Mouse (Mus musculus) cerebellum, adult 2 months (tissue): ENCODE results near the gene Gm12184. TPM values are rescaled to one million over a fixed set of nuclear protein-coding genes. Genes with fewer than 3 reads are reported as not detected.
A peak's percentile ranks its signal among the peaks of the same experiment; 100 is the strongest.

Experiments
- DNase-seq, 2 experiments: peaks; one replicate each; pipeline ENCODE4 v3.0.0; 2021
- H3K27ac ChIP-seq: fragments of 200-500 bp; 2 replicates; pipeline ENCODE4 v1.5.1; 2012; ENCODE audit warnings: low read length, control low read depth, inconsistent platforms; ENCODE audit not compliant: insufficient read depth
- H3K27me3 ChIP-seq: fragments of 200-500 bp; 2 replicates; pipeline ENCODE4 v1.6.1; 2012; ENCODE audit warnings: inconsistent platforms, mild to moderate bottlenecking, low read length, moderate library complexity; ENCODE audit not compliant: control insufficient read depth, insufficient read depth
- H3K4me1 ChIP-seq: fragments of 200-500 bp; 2 replicates; pipeline ENCODE4 v1.6.1; 2011; ENCODE audit warnings: low read length; ENCODE audit not compliant: control insufficient read depth, insufficient read depth
- H3K4me3 ChIP-seq: fragments of 200-500 bp; replicated peaks from 2 replicates; pipeline ENCODE3; 2011; ENCODE audit warnings: mild to moderate bottlenecking, low read depth, low read length, control low read depth; ENCODE audit not compliant: insufficient read depth
- CTCF ChIP-seq: fragments of 200-500 bp; IDR thresholded peaks from 2 replicates; pipeline ENCODE4 v1.5.1; 2011; ENCODE audit warnings: low read depth, mild to moderate bottlenecking, control low read depth, low read length, moderate library complexity, borderline replicate concordance; ENCODE audit not compliant: insufficient read depth
- POLR2A ChIP-seq: fragments of 200-500 bp; IDR thresholded peaks from 2 replicates; pipeline ENCODE4 v1.6.1; 2011; ENCODE audit warnings: low read length, control low read depth, borderline replicate concordance; ENCODE audit not compliant: insufficient read depth
- WGBS: fragments of 180-500 bp; shearing (Covaris S2); methylation state at CpG from one replicate; pipeline ENCODE4 v1.1.7; 2018; 5-methylcytosine and 5-hydroxymethylcytosine counted together
- polyA plus RNA-seq: library from polyadenylated mRNA; depleted of rRNA; stranded (reverse); fragments of >200 nt; gene quantifications from 2 replicates; pipeline ENCODE4 v1.2.3, GENCODE M21; 2012

The Gm12184 gene
- polyA plus RNA-seq, 1 experiment = 30.1 TPM

GRCm38 (mm10) chr11:48843202-48843601 is 16.7 kb upstream of the Gm12184 start:
- TF ChIP-seq CTCF (no peak), POLR2A (no peak)
- DNase-seq = no peak
- no peaks in the 10 kb centered on the region for H3K27me3 ChIP-seq
- H3K4me1 ChIP-seq = no peaks in the 10 kb centered on the region
- 92% methylated on average over 11 of the region's 11 CpGs for WGBS
- no peak overlapping the region for H3K4me3 ChIP-seq
- H3K27ac ChIP-seq = no peak overlapping the region

GRCm38 (mm10) chr11:48842378-48842792 is 15.9 kb upstream of the Gm12184 start:
- Histone ChIP-seq H3K4me3 (no peak overlapping the region), H3K27me3 (no peaks in the 10 kb centered on the region), H3K27ac (no peak overlapping the region), H3K4me1 (no peaks in the 10 kb centered on the region)
- 88% methylated on average over 4 of the region's 4 CpGs for WGBS
- TF ChIP-seq CTCF (no peak), POLR2A (no peak)
- DNase-seq = no peak

- no peak for TF ChIP-seq CTCF
- no peak for TF ChIP-seq POLR2A
- H3K27ac ChIP-seq = no peak overlapping the region
- no peak for DNase-seq
- 88% methylated on average over 5 of the region's 5 CpGs for WGBS
- no peak overlapping the region for H3K4me3 ChIP-seq
- H3K27me3 ChIP-seq = no peaks in the 10 kb centered on the region
- H3K4me1 ChIP-seq = no peaks in the 10 kb centered on the region
Observed at GRCm38 (mm10) chr11:48841213-48841612, 14.8 kb upstream of the Gm12184 start.

GRCm38 (mm10) chr11:48840805-48841204 is 14.3 kb upstream of the Gm12184 start:
- no peak for TF ChIP-seq POLR2A
- TF ChIP-seq CTCF = no peak
- Histone ChIP-seq H3K27me3 (no peaks in the 10 kb centered on the region), H3K27ac (no peak overlapping the region), H3K4me3 (no peak overlapping the region), H3K4me1 (no peaks in the 10 kb centered on the region)
- no peak for DNase-seq

DNA sequence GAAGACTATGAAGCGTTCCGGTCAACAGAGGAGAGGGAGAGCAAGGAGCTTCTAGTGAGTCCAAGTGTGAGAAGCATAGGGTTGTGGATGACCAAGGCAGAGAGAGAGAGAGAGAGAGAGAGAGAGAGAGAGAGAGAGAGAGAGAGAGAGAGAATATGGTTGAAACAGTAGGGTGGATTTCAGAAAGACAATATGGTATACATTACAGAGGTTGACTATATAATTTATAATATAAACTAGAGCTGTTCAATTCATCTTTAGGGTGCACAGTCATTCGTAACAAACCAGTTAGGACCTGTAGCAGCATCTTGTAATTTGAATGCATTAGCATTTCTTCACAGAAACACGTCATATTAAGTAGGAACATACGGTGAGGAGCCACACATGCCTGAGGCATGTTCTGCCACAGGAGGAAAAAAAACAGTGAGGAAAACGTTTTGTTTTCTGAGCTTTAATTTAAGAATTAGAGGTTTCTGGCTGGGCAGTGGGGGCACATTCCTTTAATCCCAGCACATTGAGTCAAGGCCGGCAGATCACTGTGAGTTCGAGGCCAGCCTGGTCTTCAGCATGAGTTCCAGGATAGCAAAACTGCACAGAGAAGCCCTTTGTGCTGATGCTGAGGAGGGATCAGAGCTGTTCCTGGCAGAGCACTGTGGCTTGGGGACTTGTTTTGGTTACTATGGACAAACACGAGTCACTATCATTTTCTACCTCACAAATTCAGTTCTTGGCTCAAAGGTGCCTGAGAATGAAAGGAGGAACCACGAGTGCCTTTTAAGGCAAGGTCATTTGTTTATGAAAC is 12.6 kb upstream of the Gm12184 start:
- DNase-seq = no peak
- TF ChIP-seq CTCF (no peak), POLR2A (no peak)
- no peak overlapping the region for H3K27ac ChIP-seq
- WGBS = 83% methylated on average over 10 of the region's 10 CpGs
- H3K27me3 ChIP-seq = no peaks in the 10 kb centered on the region
- no peak overlapping the region for H3K4me3 ChIP-seq
- H3K4me1 ChIP-seq = no peaks in the 10 kb centered on the region

DNA sequence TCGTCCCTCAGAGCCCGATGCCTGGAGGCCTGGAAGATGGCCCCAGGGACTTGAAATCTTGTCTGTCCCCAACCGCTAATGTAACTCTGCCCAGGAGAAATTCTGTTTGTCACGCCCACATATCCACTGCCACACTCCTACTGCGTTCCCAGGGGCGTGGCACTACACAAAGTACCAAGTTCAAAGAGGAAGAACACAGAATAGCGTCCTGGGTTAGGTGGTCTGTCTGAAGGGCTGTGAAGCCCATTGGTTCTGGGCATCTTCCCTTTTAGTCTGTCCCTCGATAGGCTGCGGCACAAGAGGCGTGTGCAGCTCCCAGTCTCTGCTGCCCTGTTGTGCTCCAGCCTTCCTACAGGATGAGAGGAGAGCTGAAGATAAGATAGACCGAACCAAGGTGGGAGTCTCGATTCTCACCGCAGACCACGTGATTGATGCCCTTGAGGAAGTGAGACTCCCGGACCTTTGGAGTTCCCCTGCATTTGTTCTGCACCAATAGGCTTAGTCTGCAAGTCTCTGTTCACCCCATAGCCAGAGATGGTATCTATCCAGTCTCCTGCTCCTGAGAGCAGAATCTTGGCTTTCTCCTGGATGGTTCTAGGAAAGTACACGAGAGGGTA is 11.8 kb upstream of the Gm12184 start:
- H3K4me3 ChIP-seq = peak overlapping the region; percentile 53
- DNase-seq = no peak
- no peaks in the 10 kb centered on the region for H3K27me3 ChIP-seq
- no peaks in the 10 kb centered on the region for H3K4me1 ChIP-seq
- no peak for TF ChIP-seq CTCF
- TF ChIP-seq POLR2A = no peak
- H3K27ac ChIP-seq = no peak overlapping the region
- WGBS = 2% methylated on average over 16 of the region's 16 CpGs

GRCm38 (mm10) chr11:48837310-48838180 is 11.1 kb upstream of the Gm12184 start:
- Histone ChIP-seq H3K4me3 (peak overlapping the region; percentile 53), H3K27ac (0 out of 2 replicates have a peak overlapping the region, but pooled peaks have one; percentile 1), H3K27me3 (no peaks in the 10 kb centered on the region), H3K4me1 (no peaks in the 10 kb centered on the region)
- under 1% methylated on average over 77 of the region's 77 CpGs for WGBS
- TF ChIP-seq CTCF = no peak
- TF ChIP-seq POLR2A = no peak
- DNase-seq = peak; percentile 73 to 78
